Mouse (Mus musculus) cortical plate, adult 2 months (tissue): ENCODE data around the gene Krt35.

Experiments
- CTCF ChIP-seq: fragments of 200-500 bp; IDR thresholded peaks from 2 replicates; pipeline ENCODE4 v1.5.1; 2011; ENCODE audit warnings: mild to moderate bottlenecking, control low read depth, low read length; ENCODE audit not compliant: insufficient read depth; ENCODE audit errors: extremely low read depth
- POLR2A ChIP-seq: fragments of 200-500 bp; IDR thresholded peaks from 2 replicates; pipeline ENCODE4 v1.6.1; 2011; ENCODE audit warnings: mild to moderate bottlenecking, low read length, control low read depth; ENCODE audit not compliant: insufficient read depth; ENCODE audit errors: extremely low read depth

DNA sequence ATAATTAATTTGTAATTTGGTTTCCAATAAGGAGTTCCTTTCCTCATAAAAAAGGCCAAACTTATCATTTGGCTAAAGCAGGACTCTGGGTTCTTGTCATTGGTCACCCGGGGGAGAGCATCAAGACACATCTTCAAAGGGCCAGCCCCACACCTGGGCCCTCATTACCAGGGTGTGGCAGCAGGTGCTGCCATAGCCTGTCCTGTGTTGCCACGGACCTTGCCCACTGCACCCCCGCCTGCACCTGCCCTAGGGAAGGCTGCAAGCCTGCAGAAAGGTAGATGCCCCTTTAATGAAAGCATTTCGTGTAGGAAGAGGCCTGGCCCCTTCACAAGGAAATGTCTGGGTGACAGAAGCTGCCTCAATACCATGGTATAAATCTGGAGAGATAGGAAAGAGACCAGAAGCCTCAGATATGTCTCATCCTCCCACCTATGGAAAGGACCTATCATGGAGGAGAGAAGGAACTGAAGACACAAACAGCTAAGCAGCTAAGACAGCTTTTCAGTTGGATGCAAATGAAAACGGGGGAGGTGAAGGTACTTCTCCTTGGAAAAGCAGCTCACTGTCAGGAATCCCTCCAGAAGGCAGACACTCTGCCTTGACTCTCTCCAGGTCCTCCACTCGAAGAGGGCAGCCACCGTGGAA, 7.5 kb downstream of the Krt35 start:
- TF ChIP-seq CTCF: no peak
- TF ChIP-seq POLR2A: no peak
